Mouse (Mus musculus): ENCODE measurements around the gene Pih1h3b.

The Pih1h3b gene

GRCm38 (mm10) chrX:140062135-140062975 lies at the start of gene Pih1h3b, which contains the start of gene Nup62cl:
TSS of gene Pih1h3b (plus strand) at chrX:140062879.
TSS of gene Nup62cl (minus strand) at chrX:140062712.
- DNase-seq = peak; percentile 81

GRCm38 (mm10) chrX:140060886-140061874 lies 1.5 kb upstream of the Pih1h3b start:
- peak; percentile 13 for DNase-seq

GRCm38 (mm10) chrX:140082535-140082934 lies 19.9 kb downstream of the Pih1h3b start:
- no peak for DNase-seq

- DNase-seq = no peak
Measured at GRCm38 (mm10) chrX:140094066-140094465, 31.4 kb downstream of the Pih1h3b start.
